Mouse (Mus musculus): Measurements from ENCODE around the gene Slc25a33. TPM values are rescaled to one million over a fixed set of nuclear protein-coding genes. Genes with fewer than 3 reads are reported as not detected.
"Not testable (repeated sequence)": the region's sequence is repeated elsewhere in the genome, so short reads cannot be mapped to it uniquely, and the experiment has no call there.

Gene Slc25a33
- total RNA-seq, 2 experiments from 2014 or later = 27.0 to 45.2 TPM

DNA sequence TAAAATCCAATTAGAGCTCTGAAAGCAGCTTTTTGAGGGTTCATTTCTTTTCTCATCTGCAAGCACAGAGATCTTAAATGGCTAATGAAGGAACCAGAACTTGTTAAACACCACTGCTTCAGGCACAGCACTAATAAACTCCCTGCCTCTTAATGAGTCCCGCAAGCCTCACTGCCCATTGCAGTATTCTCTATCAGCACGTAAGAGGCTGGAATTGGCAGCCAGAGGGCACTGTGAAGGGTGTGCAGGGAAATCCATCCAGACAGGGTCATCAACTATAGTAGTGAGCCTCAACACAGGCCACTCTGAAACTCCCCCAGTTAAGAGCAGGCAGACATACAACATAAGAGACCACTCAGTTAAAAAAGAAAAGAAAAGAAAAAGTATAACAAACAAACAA lies 1.7 kb downstream of the Slc25a33 start:
- no peak for DNase-seq

GRCm38 (mm10) chr4:149765201-149765600 lies 8.9 kb downstream of the Slc25a33 start:
- DNase-seq = no peak
- intact Hi-C loops (cut with DNase I) = no loop called here

More for the DNA sequence above, 1.7 kb downstream of the Slc25a33 start:
- intact Hi-C loops (cut with DNase I) = no loop called here

DNA sequence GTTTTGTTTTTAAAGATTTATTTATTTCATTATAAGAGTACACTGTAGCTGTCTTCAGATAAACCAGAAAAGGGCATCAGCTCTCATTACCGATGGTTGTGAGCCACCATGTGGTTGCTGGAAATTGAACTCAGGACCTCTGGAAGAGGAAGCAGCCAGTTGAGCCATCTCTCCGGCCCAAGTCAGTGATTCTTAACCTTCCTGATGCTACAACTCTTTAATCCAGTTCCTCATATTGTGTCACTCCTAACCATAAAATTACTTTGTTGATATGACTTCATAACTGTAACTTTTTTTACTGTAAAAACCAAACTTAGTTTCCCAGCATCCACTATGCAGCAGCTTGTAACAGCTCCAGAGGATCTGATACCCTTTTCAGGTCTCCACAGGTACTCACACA lies 10.7 kb downstream of the Slc25a33 start:
- intact Hi-C loops (cut with DNase I) = no loop called here
- no peak for DNase-seq

- no peak for DNase-seq
- intact Hi-C loops (cut with DNase I) = no loop called here
These were observed 14.6 kb downstream of the Slc25a33 start for GRCm38 (mm10) chr4:149759517-149759916.

DNA sequence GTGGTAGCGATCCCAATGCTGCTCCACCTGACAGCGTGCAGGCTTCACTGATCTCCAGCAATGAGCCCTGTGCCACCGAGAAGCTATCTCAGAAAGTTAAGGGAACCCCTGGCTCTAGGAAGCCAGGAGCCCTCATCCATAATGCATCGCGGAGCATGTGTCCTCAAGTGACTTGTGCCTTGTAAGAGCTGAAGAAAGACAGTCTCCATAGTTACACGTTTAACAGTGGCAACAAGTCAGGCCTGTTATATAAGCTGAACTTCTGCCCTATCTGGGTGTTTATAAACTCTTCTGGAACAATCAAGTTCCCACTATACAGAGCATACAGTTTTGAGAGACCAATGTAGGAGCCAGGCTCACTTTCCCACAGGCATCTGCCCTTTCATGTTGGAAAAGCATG lies 15.7 kb downstream of the Slc25a33 start:
- no peak for DNase-seq
- intact Hi-C loops (cut with DNase I) = no loop called here

DNA sequence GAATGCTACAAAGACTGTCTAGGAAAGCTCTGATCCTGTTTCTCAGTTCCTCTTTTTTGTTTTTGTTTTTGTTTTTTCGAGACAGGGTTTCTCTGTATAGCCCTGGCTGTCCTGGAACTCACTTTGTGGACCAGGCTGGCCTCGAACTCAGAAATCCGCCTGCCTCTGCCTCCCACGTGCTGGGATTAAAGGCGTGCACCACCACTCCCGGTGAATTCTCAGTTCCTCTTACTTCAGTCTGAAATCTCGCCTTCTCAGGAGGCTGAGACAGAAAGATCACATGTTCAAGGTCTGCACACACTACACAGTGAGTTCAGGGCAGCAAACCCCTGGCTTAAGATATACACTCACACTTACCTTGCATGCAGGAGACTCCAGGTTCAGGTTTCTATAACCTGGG lies 17.5 kb downstream of the Slc25a33 start:
- intact Hi-C loops (cut with DNase I); DNase-seq: not testable (repeated sequence)

DNA sequence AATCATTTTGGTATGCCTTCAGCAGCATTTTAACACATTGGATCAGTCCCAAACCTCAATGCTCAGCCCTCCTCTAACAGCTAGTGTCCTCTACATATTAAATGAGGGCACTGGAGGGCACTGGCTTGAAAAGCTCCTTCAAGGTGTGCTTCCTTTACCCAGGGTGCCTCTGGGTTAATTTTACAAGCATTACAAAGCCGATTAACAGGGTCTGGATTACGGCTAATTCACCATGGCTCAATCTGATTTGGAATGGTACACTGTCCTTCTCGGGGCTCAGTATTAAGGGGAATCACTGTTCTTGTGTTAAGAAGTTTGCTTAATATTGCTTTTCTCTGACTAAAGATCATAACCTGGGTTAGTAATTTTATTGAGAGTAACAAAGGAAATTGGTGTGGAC lies 21.2 kb downstream of the Slc25a33 start:
- no peak for DNase-seq
- intact Hi-C loops (cut with DNase I) = loop anchor here (2.0 to 5.0 kb wide), 3 partner anchors 54 to 344 kb away; no protein-coding TSS in a partner anchor

- peak; percentile 56 to 67 for DNase-seq
- intact Hi-C loops (cut with DNase I) = loop anchor here (2.0 to 5.0 kb wide), 3 partner anchors 55 to 345 kb away; no protein-coding TSS in a partner anchor
These were observed 21.8 kb downstream of the Slc25a33 start for GRCm38 (mm10) chr4:149752124-149752799.

DNA sequence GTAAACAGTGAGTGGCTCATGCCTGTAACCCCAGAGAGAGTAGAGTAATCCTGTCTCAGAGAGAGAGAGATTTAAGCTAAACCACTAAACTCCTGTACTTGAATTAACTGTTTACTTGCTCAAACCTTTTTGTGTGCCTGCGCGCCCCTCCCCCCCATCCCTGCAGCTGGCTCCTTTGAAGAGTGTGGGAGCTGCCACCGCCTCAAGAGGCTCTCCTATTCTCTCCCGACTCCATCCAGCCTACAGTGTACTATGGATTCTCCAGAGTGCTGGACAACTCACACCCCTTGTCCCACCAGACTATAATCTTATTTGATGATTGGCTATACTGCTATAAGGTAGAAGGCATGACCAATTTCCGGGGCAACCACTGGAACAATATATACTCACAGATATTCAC lies 23.4 kb downstream of the Slc25a33 start:
- DNase-seq = no peak
- intact Hi-C loops (cut with DNase I) = loop anchor here (5.0 kb wide), 1 partner anchor 347 kb away; no protein-coding TSS in a partner anchor

DNA sequence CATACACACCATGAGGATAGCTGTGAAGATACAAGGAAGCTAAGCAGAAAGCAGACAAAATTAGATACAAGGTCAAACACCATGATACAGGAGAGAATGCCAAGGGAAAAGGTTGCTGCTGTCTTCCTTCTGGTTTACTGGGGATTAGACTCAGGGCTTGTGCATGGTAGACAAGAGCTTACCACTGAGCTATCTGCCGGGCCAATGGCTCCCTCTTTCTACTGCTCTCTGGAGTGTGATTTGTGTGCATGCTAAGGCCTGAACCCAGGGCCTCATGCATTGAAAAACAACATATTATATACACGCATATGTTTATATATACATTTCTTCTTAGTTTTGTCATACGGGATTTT lies 24.4 kb downstream of the Slc25a33 start:
- intact Hi-C loops (cut with DNase I) = loop anchor here (5.0 kb wide), 1 partner anchor 348 kb away; no protein-coding TSS in a partner anchor
- not testable (repeated sequence) for DNase-seq

- DNase-seq = no peak
- intact Hi-C loops (cut with DNase I) = no loop called here
These were observed 24.9 kb downstream of the Slc25a33 start for GRCm38 (mm10) chr4:149749003-149749662.

- DNase-seq = no peak
- intact Hi-C loops (cut with DNase I) = no loop called here
These were observed 30.0 kb downstream of the Slc25a33 start for GRCm38 (mm10) chr4:149744119-149744518.

DNA sequence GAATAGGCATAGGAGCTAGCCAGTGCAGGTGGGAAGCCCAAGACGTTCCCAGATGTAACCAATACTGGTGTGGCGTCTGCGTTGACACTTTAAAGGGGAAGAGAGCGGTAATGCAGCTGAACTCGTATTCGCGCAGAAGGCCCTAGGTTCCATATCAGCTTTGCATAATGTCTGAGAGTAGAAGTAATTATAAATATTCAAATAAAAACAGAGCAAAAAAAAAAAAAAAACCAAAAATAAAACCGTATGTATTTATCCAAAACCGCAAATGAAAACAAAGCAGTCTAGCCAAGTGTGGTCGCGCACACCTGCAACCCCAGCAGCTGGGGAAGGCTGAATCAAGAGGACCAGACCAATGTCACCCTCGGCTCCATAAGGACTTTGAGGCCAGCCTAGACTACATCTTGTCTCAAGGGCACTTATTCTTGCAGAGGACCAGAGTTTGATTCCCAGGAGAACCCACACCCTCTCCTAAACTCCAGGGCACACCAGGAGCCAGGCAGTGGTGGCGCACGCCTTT lies 32.0 kb downstream of the Slc25a33 start:
- intact Hi-C loops (cut with DNase I) = no loop called here
- DNase-seq = no peak

- intact Hi-C loops (cut with DNase I) = no loop called here
- no peak for DNase-seq
These were observed 33.8 kb downstream of the Slc25a33 start for GRCm38 (mm10) chr4:149740301-149740700.

GRCm38 (mm10) chr4:149739478-149739877 lies 34.6 kb downstream of the Slc25a33 start:
- DNase-seq = no peak
- intact Hi-C loops (cut with DNase I) = no loop called here

DNA sequence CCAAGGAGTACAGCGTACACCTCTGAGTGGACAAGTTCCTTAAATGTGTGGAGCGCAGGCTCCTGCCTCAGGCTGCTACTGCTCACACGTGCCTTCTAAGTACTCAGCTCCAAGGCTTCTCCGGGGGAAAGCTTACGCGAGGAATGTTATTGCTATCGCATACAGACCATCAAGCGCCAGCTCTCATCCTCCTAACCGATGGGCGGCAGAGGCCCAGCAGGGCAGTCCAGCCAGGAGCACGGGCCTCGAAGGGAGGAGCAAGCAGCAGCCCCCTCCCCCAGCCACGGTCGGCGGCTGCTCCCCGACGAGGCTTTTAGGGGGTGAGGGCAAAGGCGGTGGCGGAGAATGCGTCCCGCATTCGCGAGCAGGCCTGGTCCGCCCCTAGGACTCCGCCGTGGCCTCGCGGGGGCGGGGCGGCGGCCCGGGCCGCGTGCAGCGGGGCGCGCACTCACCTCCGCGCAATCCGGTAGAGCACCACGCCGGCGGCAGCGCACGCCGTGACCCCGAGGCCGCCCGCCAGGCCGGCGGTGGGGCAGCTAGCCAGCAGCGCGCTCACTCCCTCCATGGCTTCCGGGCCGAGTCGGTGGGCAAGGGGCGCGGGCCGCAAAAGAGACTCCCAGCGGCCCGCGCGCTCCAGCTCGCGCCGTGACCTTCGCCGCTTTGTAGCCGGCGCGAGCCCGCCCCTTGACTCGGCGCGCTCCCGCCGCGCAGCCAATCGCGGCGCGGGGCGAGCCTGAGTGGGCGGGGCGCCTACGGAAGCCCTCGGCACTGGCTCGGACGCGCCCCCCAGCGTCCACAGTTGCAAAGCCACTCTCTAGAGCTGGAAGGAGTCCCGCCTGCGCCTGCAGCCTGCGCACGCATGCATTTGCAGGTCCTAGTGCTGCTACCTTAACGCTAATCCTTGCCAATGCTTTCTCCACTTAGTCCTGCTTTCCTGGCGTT lies 36.4 kb downstream of the Slc25a33 start, which contains the start of gene Tmem201:
TSS of gene Tmem201 (minus strand) at position 662 of the 942 bp plus-strand sequence.
- peak; percentile 94 to 96 for DNase-seq
- intact Hi-C loops (cut with DNase I) = loop anchor here (1.0 kb wide), 1 partner anchor 13 kb away; no protein-coding TSS in a partner anchor

GRCm38 (mm10) chr4:149736581-149736980 lies 37.5 kb downstream of the Slc25a33 start:
- DNase-seq = peak; percentile 71 to 74
- intact Hi-C loops (cut with DNase I) = no loop called here

DNA sequence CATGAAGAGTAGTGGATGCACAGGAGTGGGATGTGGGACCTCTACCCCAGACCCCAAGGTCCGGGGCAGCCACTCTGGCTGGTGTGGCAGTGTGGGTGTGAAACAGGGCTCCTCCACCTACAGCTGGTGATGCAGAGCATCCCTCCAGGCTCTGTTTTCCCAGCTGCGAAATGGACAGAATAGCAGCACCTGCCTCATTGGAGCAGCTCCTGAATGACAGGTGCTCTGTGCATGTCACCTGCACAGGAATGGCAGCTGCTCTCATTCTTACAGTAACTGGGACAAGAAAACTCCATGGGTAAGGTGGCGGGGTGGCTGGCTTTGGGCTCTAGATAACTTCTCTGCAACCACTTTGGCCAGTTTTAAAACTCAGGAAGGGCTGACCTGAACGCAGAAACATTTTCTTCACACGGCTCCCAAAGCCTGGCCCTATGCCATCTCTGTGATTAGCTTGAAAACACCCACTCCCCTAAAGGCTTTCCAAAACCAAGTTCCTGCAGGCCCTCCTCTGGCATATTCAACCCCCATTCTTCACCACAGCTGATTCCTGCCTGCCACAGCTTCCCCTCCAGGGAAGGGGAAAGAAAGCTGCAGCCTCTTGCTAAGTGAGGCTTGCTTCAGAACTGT lies 38.3 kb downstream of the Slc25a33 start:
- DNase-seq = no peak

DNA sequence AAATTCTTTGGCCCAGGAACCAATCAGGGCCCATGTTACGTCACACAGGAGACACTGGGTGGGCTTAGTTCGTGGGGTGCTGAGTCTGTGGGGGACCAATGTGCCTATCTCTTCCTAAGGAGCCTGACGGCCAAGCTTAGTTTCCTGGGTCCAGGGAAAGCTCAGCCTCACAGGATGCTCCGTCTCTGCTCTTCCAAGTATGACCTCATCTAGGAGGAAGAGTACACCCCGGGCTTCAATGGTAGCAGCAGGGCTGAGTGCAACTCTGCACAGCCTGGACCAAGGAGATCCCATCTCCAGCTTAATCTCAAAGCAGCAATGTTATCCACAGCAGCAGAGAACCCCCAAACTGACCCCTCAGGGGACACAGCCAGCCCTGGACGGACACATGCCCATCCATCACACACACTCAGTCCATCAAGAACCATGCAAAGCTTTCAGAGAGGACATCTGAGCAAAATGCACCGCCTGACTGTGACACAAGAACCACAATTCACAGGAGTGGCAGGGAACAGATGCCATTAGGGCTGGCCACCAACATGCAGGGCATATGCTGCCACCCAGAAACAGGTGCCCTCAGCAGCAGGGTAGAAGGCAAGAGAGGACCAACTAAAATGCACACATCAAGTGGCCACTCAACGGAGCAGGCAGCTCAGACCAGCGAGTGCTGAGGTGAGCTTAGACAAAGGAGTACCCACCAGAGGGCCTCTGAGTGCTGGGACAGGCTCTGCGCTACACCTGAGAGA lies 39.2 kb downstream of the Slc25a33 start:
- intact Hi-C loops (cut with DNase I) = no loop called here
- DNase-seq = no peak

More for the DNA sequence above, 38.3 kb downstream of the Slc25a33 start:
- intact Hi-C loops (cut with DNase I) = no loop called here
